Mouse (Mus musculus) urinary bladder, postnatal 10 days (tissue): ENCODE measurements around the gene Gcn1l1.

ENCODE experiments used
- DNase-seq: peaks from one replicate; pipeline ENCODE4 v3.0.0; 2022; ENCODE audit warnings: low spot score

The Gcn1l1 gene

GRCm38 (mm10) chr5:115534856-115535255 lies 30.2 kb upstream of the Gcn1l1 start:
- DNase-seq: no peak

GRCm38 (mm10) chr5:115535635-115536034 lies 29.4 kb upstream of the Gcn1l1 start:
- no peak for DNase-seq

- DNase-seq: no peak
Observed at GRCm38 (mm10) chr5:115538017-115538692, 26.9 kb upstream of the Gcn1l1 start.

GRCm38 (mm10) chr5:115538693-115539043 lies 26.4 kb upstream of the Gcn1l1 start:
- DNase-seq: peak; percentile 88

- DNase-seq: no peak
Observed at GRCm38 (mm10) chr5:115542635-115543384, 22.2 kb upstream of the Gcn1l1 start.

- DNase-seq: no peak
Observed at GRCm38 (mm10) chr5:115543509-115544253, 21.4 kb upstream of the Gcn1l1 start.

GRCm38 (mm10) chr5:115544655-115545185 lies 20.3 kb upstream of the Gcn1l1 start:
- no peak for DNase-seq

GRCm38 (mm10) chr5:115545636-115546035 lies 19.4 kb upstream of the Gcn1l1 start:
- DNase-seq: no peak

GRCm38 (mm10) chr5:115546536-115546935 lies 18.5 kb upstream of the Gcn1l1 start:
- no peak for DNase-seq

GRCm38 (mm10) chr5:115547014-115547413 lies 18.0 kb upstream of the Gcn1l1 start:
- no peak for DNase-seq

GRCm38 (mm10) chr5:115547421-115547820 lies 17.6 kb upstream of the Gcn1l1 start:
- DNase-seq: no peak

GRCm38 (mm10) chr5:115548501-115549285 lies 16.4 kb upstream of the Gcn1l1 start:
- no peak for DNase-seq

GRCm38 (mm10) chr5:115550482-115551005 lies 14.5 kb upstream of the Gcn1l1 start:
- DNase-seq: no peak

GRCm38 (mm10) chr5:115551386-115551785 lies 13.7 kb upstream of the Gcn1l1 start:
- no peak for DNase-seq

- DNase-seq: no peak
Observed at GRCm38 (mm10) chr5:115551799-115552198, 13.3 kb upstream of the Gcn1l1 start.

- DNase-seq: no peak
Observed at GRCm38 (mm10) chr5:115553801-115554420, 11.1 kb upstream of the Gcn1l1 start.

GRCm38 (mm10) chr5:115554536-115555291 lies 10.3 kb upstream of the Gcn1l1 start:
- DNase-seq: no peak

- DNase-seq: no peak
Observed at GRCm38 (mm10) chr5:115556217-115556616, 8.8 kb upstream of the Gcn1l1 start.

GRCm38 (mm10) chr5:115558182-115558794 lies 6.8 kb upstream of the Gcn1l1 start:
- DNase-seq: no peak
